22 mouse cellular contexts compared by ENCODE assay signal in the genomic region with DNA sequence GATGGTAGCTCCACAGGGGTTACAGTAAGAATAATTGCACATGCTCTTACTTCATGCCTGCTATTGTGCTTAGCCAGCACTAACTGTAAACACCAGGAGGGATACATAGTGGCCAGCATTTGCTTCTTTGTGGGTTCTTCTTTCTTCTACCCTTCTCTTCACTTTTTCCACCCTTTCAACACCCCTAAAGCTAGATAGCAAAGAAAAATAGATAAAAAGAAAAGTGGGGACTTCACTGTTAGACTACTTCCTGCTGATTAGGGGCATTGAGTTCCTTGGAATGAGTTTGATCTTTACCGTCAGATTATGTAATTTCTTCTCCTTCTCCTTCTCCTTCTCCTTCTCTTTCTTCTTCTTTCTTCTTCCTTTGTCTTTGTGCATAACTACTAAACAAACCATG. TPM values are rescaled to one million over a fixed set of nuclear protein-coding genes. Genes with fewer than 3 reads are reported as not detected.
DNase-seq lines count a peak whose midpoint lies in the region; TF ChIP-seq lines count a peak whose summit lies in the region.
"Had no signal": no experiment of that assay in that cellular context is flagged by ENCODE, and none has a peak within 500 bp of the region (broad histone marks: within the 10 kb centered on the region; RNA-seq: fewer than 3 reads in every experiment).

No protein-coding gene starts in this region.

- no peaks in the 10 kb centered on the region for H3K27me3 ChIP-seq in MEL (ENCODE audit: control insufficient read depth in 1 of 2, insufficient read depth in 2 of 2, low read length in 2 of 2)
- H3K27me3 ChIP-seq: Patski had no signal

- DNase-seq in MEL (ENCODE audit: low read depth, low spot score), result peak; percentile 58
- DNase-seq in thymus, postnatal 25 days, result no peak
- DNase-seq in T-cell, adult 2 months (ENCODE audit: low spot score), result no peak
- no peak for DNase-seq in c-Kit-positive CD71-positive TER-119-positive erythroid progenitor cells, embryonic 14.5 days (ENCODE audit: low spot score)
- DNase-seq: adrenal gland, adult 2 months; adrenal gland, adult 8-10 months; adrenal gland, postnatal 10 days; adrenal gland, postnatal 14 days; adrenal gland, postnatal 25 days; adrenal gland, postnatal 36 days; B cell, adult 2 months; cerebellum, adult 11 months; cerebellum, adult 11-12 months; cerebellum, adult 18-20 months; cerebellum, adult 2 months; cerebellum, adult 8-10 months; cerebellum, adult 9-10 months; cerebellum, adult 9-11 months had no signal

- H3K4me1 ChIP-seq in MEL (ENCODE audit: control insufficient read depth in 1 of 2, insufficient read depth in 2 of 2, low read length in 2 of 2), result peaks cover 3 to 10% of the 10 kb centered on the region in 2 experiments; a peak in 3 of 4 replicates
- peaks cover 50% of the 10 kb centered on the region for H3K4me1 ChIP-seq in bone marrow macrophage, adult 2 months (ENCODE audit: control insufficient read depth, insufficient read depth, low read length)

- no peak for TF ChIP-seq RAD21 in MEL (IDR thresholded peaks at IDR 0.05; ENCODE audit: low read depth, low read length)

- TF ChIP-seq CTCF in MEL (IDR thresholded peaks at IDR 0.05 in 2 of 3, conservative IDR thresholded peaks at IDR 0.05 in 1 of 3; ENCODE audit: control insufficient read depth in 1 of 3, insufficient read depth in 1 of 3, low read depth in 2 of 3, low read length in 3 of 3, poor library complexity in 1 of 3, severe bottlenecking in 1 of 3), result no peak
- TF ChIP-seq CTCF in bone marrow macrophage, adult 2 months (IDR thresholded peaks at IDR 0.05; ENCODE audit: low read depth, low read length), result no peak

- WGBS in macrophage (ENCODE audit: missing documents), result 18% methylated on average over 1 of the region's 1 CpGs

- TF ChIP-seq EP300 in MEL (IDR thresholded peaks at IDR 0.05; ENCODE audit: low read depth in 1 of 2, low read length in 2 of 2), result peak; percentile 78 to 81

- H3K4me3 ChIP-seq in MEL (ENCODE audit: control insufficient read depth in 1 of 2, insufficient read depth in 1 of 2, low read depth in 2 of 2, low read length in 2 of 2), result no peak overlapping the region
- no peak overlapping the region for H3K4me3 ChIP-seq in bone marrow macrophage, adult 2 months (ENCODE audit: insufficient read depth, low read length)
- no peak overlapping the region for H3K4me3 ChIP-seq in macrophage (ENCODE audit: inconsistent target)

- TF ChIP-seq POLR2A in MEL (IDR thresholded peaks at IDR 0.05; ENCODE audit: control insufficient read depth in 1 of 2, insufficient read depth in 1 of 2, low read depth in 1 of 2, low read length in 2 of 2, poor library complexity in 1 of 2), result no peak
- TF ChIP-seq POLR2A in bone marrow macrophage, adult 2 months (IDR thresholded peaks at IDR 0.05; ENCODE audit: borderline replicate concordance, low read depth, low read length), result no peak

- H3K27ac ChIP-seq in MEL (ENCODE audit: control insufficient read depth, low read depth, low read length) (peak overlapping the region; percentile 59; the same call in 1 of the 2 replicates), macrophage (peak overlapping the region; percentile 90)
- H3K27ac ChIP-seq in bone marrow macrophage, adult 2 months (ENCODE audit: insufficient read depth, low read depth, low read length), result peak overlapping the region; percentile 80

- H3K79me2 ChIP-seq in MEL (ENCODE audit: control insufficient read depth, insufficient read depth, low read length, poor library complexity), result no peaks in the 10 kb centered on the region
- H3K79me2 ChIP-seq in macrophage (ENCODE audit: inconsistent target), result no peaks in the 10 kb centered on the region

- H3K36me3 ChIP-seq in MEL (ENCODE audit: control insufficient read depth in 1 of 2, insufficient read depth in 2 of 2, low read length in 2 of 2), result peaks cover 0 to 12% of the 10 kb centered on the region in 2 experiments; a peak in 2 of 4 replicates
- no peaks in the 10 kb centered on the region for H3K36me3 ChIP-seq in macrophage (ENCODE audit: inconsistent target)
- H3K36me3 ChIP-seq: G1E had no signal

- no peak overlapping the region for H3K9ac ChIP-seq in MEL (ENCODE audit: control insufficient read depth, low read depth, low read length, poor library complexity, severe bottlenecking)

- H3K9me3 ChIP-seq in MEL (replicated peaks; ENCODE audit: insufficient read depth, low read length), result no peaks in the 10 kb centered on the region

TF ChIP-seq in MEL, 35 proteins besides CTCF, POLR2A, EP300 and RAD21:
- TF ChIP-seq RCOR1 (IDR thresholded peaks at IDR 0.05; ENCODE audit: low read depth, low read length) (peak; percentile 53), TCF12 (IDR thresholded peaks at IDR 0.05; ENCODE audit: low read depth, low read length) (peak; percentile 56), USF1 (IDR thresholded peaks at IDR 0.05; ENCODE audit: low read depth, low read length) (no peak), GATA1 (IDR thresholded peaks at IDR 0.05; ENCODE audit: low read depth, low read length) (peak; percentile 81), MAFK (IDR thresholded peaks at IDR 0.05; ENCODE audit: borderline replicate concordance, low read depth, low read length) (peak; percentile 32; the same call in 1 of the 2 replicates), SIN3A (IDR thresholded peaks at IDR 0.05; ENCODE audit: low read length) (peak; percentile 51), ETS1 (IDR thresholded peaks at IDR 0.05; ENCODE audit: low read depth, low read length) (peak; percentile 70), ZNF384 (IDR thresholded peaks at IDR 0.05; ENCODE audit: low read depth, low read length) (no peak)

RNA-seq across cellular contexts. Expression of a gene that starts 41.1 kb away (rescaled TPM):
- 91.9 and 111 TPM in 2 replicates for total RNA-seq in MEL (2012; rRNA removed)
- polyA plus RNA-seq in MEL (2012; ENCODE audit: insufficient read depth in 1 of 2, insufficient read length in 2 of 2, low read depth in 1 of 2, low replicate concordance in 2 of 2, missing spikeins in 1 of 2) (10 to 100 TPM in 1 of 2 experiments, not detected in 1; 74.5 TPM), macrophage (2018) (23.7 to 60.3 TPM (median 39.3 TPM) in 3 replicates)
- polyA plus RNA-seq in bone marrow macrophage, adult 2 months (2012; ENCODE audit: insufficient read depth, insufficient read length, missing spikeins), result 31.9 and 32.1 TPM in 2 replicates
- 1 to 10 TPM in 22 of 26 experiments, under 1 TPM in 4; 0.71 to 8.7 (median 3.0) TPM for total RNA-seq in macrophage (2018; cell fraction: chromatin; rRNA removed)
- total RNA-seq in macrophage (2018; cell fraction: cytosol; rRNA removed), result 10 to 100 TPM; 17.1 to 39.7 (median 31.0) TPM
- total RNA-seq in macrophage (2018; cell fraction: nucleus; rRNA removed), result 10 to 100 TPM in 11 of 26 experiments, 1 to 10 TPM in 15; 2.3 to 23.6 (median 9.0) TPM
